Mouse (Mus musculus) right cerebral cortex, postnatal 4 days (tissue): ENCODE measurements at regions not wholly inside any gene's neighbourhood (a gene's known extent, or its start where the extent isn't known, plus 50 kb on each side); places are given as distances from the start of the nearest gene placed in this dataset.

Experiments
- DNase-seq: peaks from one replicate; pipeline ENCODE4 v3.0.0-alpha.2; 2022

GRCm38 (mm10) chr11:114119135-114119534 is 52.3 kb upstream of the Sdk2 start:
- no peak for DNase-seq
